Mouse (Mus musculus): ENCODE results near the gene Ddx3x. TPM values are rescaled to one million over a fixed set of nuclear protein-coding genes. Genes with fewer than 3 reads are reported as not detected.

Ddx3x gene
- total and polyA plus RNA-seq, 3 experiments, result 23.3 to 436 (median 355) TPM

DNA sequence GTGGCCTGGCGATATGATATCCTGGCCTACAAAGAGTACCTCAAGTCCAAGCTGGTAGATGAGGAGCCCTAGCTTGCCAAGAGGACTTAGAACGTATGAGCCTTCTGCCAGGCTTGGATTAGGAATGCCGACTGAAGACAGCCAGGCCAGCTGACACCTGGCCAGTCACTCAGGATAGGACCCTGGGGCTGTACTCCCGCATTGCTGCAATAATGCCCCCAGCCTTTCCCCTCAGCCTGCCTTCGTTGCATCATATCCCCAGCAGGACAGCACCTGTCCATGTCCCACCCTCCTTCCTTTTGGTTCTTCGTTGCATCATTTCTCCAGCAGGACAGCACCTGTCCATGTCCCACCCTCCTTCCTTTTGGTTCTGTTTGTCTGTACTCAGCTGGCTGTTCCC lies 41.3 kb upstream of the Ddx3x start:
- TF ChIP-seq POLR2AphosphoS5 (IDR thresholded peaks at IDR 0.05; ENCODE audit: insufficient replicate concordance, low read depth, low read length) (no peak), TAL1 (conservative IDR thresholded peaks at IDR 0.05; ENCODE audit: low read depth, low read length) (no peak)
- peaks cover 25% of the 10 kb centered on the region for H3K4me1 ChIP-seq (ENCODE audit: insufficient read depth, low read depth, low read length)
- ATAC-seq (ENCODE audit: extremely low read depth, insufficient number of reproducible peaks, low FRiP score, poor library complexity, severe bottlenecking), result no peak

DNA sequence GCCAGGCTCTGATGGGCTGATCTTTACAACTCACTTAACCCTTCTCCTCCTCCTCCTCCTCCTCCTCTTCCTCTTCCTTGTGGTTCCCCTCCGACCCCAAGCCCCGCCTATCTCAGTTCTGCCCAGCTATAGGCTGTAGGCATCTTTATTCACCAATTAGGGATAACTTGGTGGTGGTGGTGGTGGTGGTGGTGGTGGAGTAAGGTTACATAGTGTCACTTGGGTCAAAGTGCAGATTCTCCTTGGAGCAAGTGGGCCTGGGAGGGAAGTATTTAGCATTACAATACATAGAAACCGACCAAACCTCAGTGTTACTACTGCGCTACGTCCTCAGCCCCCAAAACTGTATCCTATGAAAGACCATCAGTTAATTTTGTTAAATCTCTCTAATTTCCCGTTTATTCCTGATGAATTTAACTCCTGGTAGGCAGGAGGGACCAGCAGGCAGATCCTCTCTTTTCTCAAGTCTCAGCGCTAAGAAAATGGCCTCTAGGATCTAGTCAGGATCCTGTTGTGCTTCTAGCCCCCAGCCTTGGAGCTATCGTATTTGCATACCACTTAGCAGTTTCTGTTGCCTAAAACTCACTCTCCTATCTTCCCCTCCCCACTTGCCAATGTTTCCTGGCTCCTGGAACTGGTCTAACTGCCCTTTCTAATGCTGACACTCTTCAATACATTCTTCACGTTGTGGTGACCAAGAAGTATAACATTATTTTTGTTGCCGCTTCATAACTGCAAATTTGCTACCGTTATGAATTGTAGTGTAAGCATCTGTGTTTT lies 39.9 kb upstream of the Ddx3x start:
- ATAC-seq (ENCODE audit: extremely low read depth, insufficient number of reproducible peaks, low FRiP score, poor library complexity, severe bottlenecking), result peak; percentile 38; the same call in 1 of the 2 replicates
- H3K4me3 ChIP-seq (ENCODE audit: low read depth, low read length), result no peak overlapping the region; the same call in 1 of the 2 replicates
- H3K27me3 ChIP-seq (ENCODE audit: insufficient read depth, low read length), result no peaks in the 10 kb centered on the region
- no peaks in the 10 kb centered on the region for H3K9me3 ChIP-seq (replicated peaks)
- TF ChIP-seq POLR2AphosphoS5 (IDR thresholded peaks at IDR 0.05; ENCODE audit: insufficient replicate concordance, low read depth, low read length) (no peak), GATA1 (IDR thresholded peaks at IDR 0.05; ENCODE audit: borderline replicate concordance, low read length) (no peak), CTCF (IDR thresholded peaks at IDR 0.05; ENCODE audit: low read depth, low read length) (no peak), GATA2 (IDR thresholded peaks at IDR 0.05; ENCODE audit: borderline replicate concordance, low read depth, low read length) (no peak), TAL1 (conservative IDR thresholded peaks at IDR 0.05; ENCODE audit: low read depth, low read length) (no peak)
- H3K36me3 ChIP-seq (replicated peaks), result no peaks in the 10 kb centered on the region
- DNase-seq (ENCODE audit: low spot score), result peak; percentile 6
- H3K4me1 ChIP-seq (ENCODE audit: insufficient read depth, low read depth, low read length), result peaks cover 25% of the 10 kb centered on the region

More for the DNA sequence above, 41.3 kb upstream of the Ddx3x start:
- no peak for DNase-seq (ENCODE audit: low spot score)
- no peaks in the 10 kb centered on the region for H3K27me3 ChIP-seq (ENCODE audit: insufficient read depth, low read length)
- no peaks in the 10 kb centered on the region for H3K9me3 ChIP-seq (replicated peaks)
- no peaks in the 10 kb centered on the region for H3K36me3 ChIP-seq (replicated peaks)
- H3K4me3 ChIP-seq (ENCODE audit: low read depth, low read length), result no peak overlapping the region

DNA sequence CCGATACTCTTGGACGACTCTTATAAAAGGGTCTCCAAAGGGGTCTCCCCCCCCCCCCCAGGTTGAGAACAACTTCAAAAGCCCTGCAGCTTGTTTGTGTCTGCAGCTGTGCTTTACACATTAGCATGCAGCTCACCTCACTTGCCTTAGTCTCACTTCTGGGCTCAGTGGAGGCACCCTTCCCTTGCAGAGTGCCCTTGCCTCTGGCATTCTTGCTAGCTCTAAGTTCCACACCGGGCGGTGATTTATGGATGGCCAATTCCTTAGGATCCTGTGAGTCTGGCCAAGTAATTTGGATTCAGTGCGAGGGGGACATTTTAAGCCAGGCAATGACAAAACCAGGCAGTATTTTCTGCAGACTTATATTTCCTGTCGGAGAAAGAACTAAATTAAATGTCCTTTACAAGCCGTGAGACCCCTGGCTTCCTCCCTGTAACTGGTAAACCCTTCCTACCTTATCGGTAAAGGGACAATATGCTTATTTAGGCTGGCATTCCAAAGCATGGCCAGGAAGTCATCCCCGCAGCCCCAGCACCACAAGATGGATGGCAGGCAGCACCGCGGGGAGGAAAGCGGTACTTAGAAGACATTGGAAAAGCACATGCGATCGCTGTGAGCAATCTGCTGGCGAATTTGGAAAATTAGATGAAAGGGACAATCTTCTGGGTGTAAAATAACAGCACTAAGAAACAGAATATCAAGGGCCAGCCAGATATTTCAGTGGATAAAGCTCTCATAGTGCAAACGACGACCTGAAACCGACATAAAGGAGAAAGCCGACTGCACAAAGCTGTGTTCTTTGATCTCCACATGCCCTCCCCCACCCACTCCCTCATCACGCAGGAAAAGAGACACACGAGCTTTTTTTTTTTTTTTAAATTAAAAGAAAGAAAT lies 39.1 kb upstream of the Ddx3x start:
- H3K4me1 ChIP-seq (ENCODE audit: insufficient read depth, low read depth, low read length), result peaks cover 25% of the 10 kb centered on the region
- H3K4me3 ChIP-seq (ENCODE audit: low read depth, low read length), result peak overlapping the region; percentile 70
- TF ChIP-seq GATA2 (IDR thresholded peaks at IDR 0.05; ENCODE audit: borderline replicate concordance, low read depth, low read length), result no peak
- TF ChIP-seq TAL1 (conservative IDR thresholded peaks at IDR 0.05; ENCODE audit: low read depth, low read length), result no peak
- no peak for TF ChIP-seq POLR2AphosphoS5 (IDR thresholded peaks at IDR 0.05; ENCODE audit: insufficient replicate concordance, low read depth, low read length)
- TF ChIP-seq CTCF (IDR thresholded peaks at IDR 0.05; ENCODE audit: low read depth, low read length), result no peak
- TF ChIP-seq GATA1 (IDR thresholded peaks at IDR 0.05; ENCODE audit: borderline replicate concordance, low read length), result no peak
- no peaks in the 10 kb centered on the region for H3K27me3 ChIP-seq (ENCODE audit: insufficient read depth, low read length)
- H3K9me3 ChIP-seq (replicated peaks), result no peaks in the 10 kb centered on the region
- DNase-seq (ENCODE audit: low spot score) (no peak), ATAC-seq (ENCODE audit: extremely low read depth, insufficient number of reproducible peaks, low FRiP score, poor library complexity, severe bottlenecking) (no peak)
- H3K36me3 ChIP-seq (replicated peaks), result no peaks in the 10 kb centered on the region

DNA sequence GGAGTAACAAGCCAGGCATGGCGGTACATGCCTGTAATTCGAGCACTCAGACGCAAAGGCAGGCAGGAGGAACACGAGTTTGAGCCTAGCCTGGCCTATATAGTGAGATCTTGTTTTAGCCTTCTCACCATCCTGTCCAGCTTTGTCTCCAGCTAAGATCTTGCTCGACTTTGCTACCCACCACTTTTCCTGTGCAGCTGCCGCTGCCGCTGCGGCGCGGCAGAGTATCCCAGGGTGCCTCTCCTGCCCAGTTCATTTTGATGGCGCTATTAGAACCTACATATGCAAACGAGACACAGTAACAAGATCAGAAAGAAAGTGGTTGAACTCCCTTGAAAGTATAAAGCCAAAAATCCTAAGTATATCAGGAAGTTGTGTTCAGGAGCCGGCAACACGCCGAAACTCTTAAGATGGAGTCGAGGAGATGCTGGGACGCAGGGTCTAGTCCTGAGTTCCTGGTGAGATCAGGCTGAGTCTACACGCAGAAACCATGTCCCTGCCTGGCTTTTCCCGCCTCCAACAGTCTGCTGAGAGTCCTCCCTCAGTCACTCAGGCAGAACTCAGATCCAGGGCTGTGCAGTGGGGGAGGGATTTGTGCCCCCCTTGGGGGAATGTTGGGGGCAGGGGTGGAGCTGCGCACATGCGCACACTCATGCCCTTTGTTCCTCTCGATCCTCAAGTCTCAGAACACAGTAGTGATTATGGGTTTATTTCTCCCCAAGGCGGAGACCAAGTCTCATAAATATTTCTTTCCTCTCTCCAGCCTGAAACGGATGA lies 38.3 kb upstream of the Ddx3x start:
- no peak for TF ChIP-seq GATA1 (IDR thresholded peaks at IDR 0.05; ENCODE audit: borderline replicate concordance, low read length)
- no peak for TF ChIP-seq TAL1 (conservative IDR thresholded peaks at IDR 0.05; ENCODE audit: low read depth, low read length)
- no peak for TF ChIP-seq CTCF (IDR thresholded peaks at IDR 0.05; ENCODE audit: low read depth, low read length)
- TF ChIP-seq POLR2AphosphoS5 (IDR thresholded peaks at IDR 0.05; ENCODE audit: insufficient replicate concordance, low read depth, low read length), result no peak
- no peak for TF ChIP-seq GATA2 (IDR thresholded peaks at IDR 0.05; ENCODE audit: borderline replicate concordance, low read depth, low read length)
- Histone ChIP-seq H3K36me3 (replicated peaks) (no peaks in the 10 kb centered on the region), H3K27me3 (ENCODE audit: insufficient read depth, low read length) (no peaks in the 10 kb centered on the region), H3K4me3 (ENCODE audit: low read depth, low read length) (peak overlapping the region; percentile 70), H3K9me3 (replicated peaks) (no peaks in the 10 kb centered on the region), H3K4me1 (ENCODE audit: insufficient read depth, low read depth, low read length) (peaks cover 25% of the 10 kb centered on the region)
- DNase-seq (ENCODE audit: low spot score) (peak; percentile 40), ATAC-seq (ENCODE audit: extremely low read depth, insufficient number of reproducible peaks, low FRiP score, poor library complexity, severe bottlenecking) (peak; percentile 77)

DNA sequence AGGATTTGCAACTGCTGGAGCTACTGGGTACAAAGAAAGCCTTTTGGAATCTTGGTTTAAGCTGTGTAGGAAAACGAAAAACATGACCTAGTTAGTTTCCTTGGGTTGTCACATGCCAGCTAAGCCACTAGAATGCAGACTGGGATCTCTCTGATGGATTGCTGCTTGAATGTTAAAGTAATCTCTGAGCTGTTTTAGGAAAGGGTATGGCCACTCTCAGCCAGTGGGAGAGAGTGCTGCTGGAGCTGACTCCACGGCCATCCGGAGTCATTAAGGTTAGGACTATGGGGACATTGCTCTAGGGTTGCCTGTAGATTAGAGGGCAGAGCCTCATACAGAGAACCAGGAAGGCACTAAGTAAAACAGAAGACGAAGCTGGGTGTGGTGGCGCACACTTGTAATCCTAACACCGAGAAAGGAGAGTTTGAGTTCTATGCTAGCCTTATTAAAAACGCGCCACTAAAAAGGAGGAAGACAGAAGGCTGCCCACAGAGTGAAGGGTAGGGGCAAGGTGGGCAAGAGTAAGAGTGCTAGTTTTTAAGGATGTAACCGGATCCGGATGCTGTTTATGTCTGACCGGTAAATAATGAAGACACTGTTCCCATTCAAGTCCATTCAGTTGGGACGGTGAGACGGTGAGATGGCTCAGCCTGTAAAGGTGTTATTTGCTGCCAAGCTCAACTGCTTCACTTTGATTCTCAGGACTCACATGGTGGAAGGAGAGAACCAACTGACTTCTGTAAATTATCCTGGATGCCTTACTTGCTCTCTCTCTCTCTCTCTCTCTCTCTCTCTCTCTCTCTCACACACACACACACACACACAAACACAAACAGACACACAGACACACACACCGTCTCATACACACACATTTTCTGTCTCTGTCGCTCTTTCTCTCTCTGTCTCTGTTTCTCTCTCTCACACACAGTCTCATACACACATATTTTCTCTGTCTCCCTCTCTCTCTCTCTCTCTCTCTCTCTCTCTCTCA lies 37.3 kb upstream of the Ddx3x start:
- Histone ChIP-seq H3K9me3 (replicated peaks) (no peaks in the 10 kb centered on the region), H3K27me3 (ENCODE audit: insufficient read depth, low read length) (no peaks in the 10 kb centered on the region), H3K4me3 (ENCODE audit: low read depth, low read length) (no peak overlapping the region; the same call in 1 of the 2 replicates), H3K4me1 (ENCODE audit: insufficient read depth, low read depth, low read length) (peaks cover 25% of the 10 kb centered on the region), H3K36me3 (replicated peaks) (no peaks in the 10 kb centered on the region)
- no peak for TF ChIP-seq GATA1 (IDR thresholded peaks at IDR 0.05; ENCODE audit: borderline replicate concordance, low read length)
- no peak for TF ChIP-seq TAL1 (conservative IDR thresholded peaks at IDR 0.05; ENCODE audit: low read depth, low read length)
- no peak for TF ChIP-seq CTCF (IDR thresholded peaks at IDR 0.05; ENCODE audit: low read depth, low read length)
- no peak for TF ChIP-seq GATA2 (IDR thresholded peaks at IDR 0.05; ENCODE audit: borderline replicate concordance, low read depth, low read length)
- TF ChIP-seq POLR2AphosphoS5 (IDR thresholded peaks at IDR 0.05; ENCODE audit: insufficient replicate concordance, low read depth, low read length), result no peak
- ATAC-seq (ENCODE audit: extremely low read depth, insufficient number of reproducible peaks, low FRiP score, poor library complexity, severe bottlenecking), result no peak
- DNase-seq (ENCODE audit: low spot score), result no peak
